Mouse (Mus musculus): ENCODE measurements around the gene 6030445D17Rik.

DNA sequence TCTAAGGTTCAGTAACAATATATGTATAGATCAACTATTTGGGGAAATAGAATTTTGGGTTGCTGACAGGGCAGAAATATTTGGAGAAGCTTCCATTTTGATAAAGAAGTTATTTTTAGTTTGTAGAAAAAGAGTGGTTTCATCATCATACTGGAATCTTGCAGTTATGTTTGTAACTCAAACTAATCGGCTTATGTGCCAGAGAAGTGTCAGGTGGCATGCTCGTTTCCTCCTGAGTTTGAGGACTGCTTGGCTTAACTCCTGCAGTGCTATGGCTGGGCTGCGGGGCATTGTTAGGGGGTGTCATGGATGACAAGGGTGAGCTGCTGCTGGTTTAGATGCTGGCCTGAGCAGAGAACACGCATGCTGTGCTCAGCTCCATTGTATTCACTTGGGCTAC lies 49.7 kb downstream of the 6030445D17Rik start:
- TF ChIP-seq POLR2A (IDR thresholded peaks at IDR 0.05; ENCODE audit: low read depth, low read length): no peak
- TF ChIP-seq CTCF (IDR thresholded peaks at IDR 0.05; ENCODE audit: extremely low read depth, insufficient read length, insufficient replicate concordance, low read depth, low read length): no peak

All from small intestine, adult 2 months (tissue).